In genomic region chr6:115312780-115313179, GRCm38 (mm10) we compare ENCODE assay signal across 12 mouse cellular contexts. TPM values are rescaled to one million over a fixed set of nuclear protein-coding genes. Genes with fewer than 3 reads are reported as not detected.
A peak's percentile ranks its signal among the peaks of the same experiment; 100 is the strongest.
DNase-seq lines count a peak whose midpoint lies in the region; ATAC-seq and TF ChIP-seq lines count a peak whose summit lies in the region.
"Had no signal": no experiment of that assay in that cellular context is flagged by ENCODE, and none has a peak within 500 bp of the region (broad histone marks: within the 10 kb centered on the region; RNA-seq: fewer than 3 reads in every experiment).

No protein-coding gene starts in this region.

- intact Hi-C loops in left cerebral cortex, postnatal 4 days (cut with DNase I) = no loop called here
- intact Hi-C loops in left cerebral cortex, postnatal 25 days (cut with DNase I) = loop anchor here (2.0 kb wide), 1 partner anchor 20 kb away; no protein-coding TSS in a partner anchor

- ATAC-seq in midbrain, embryonic 16.5 days = peak; percentile 82; the same call in 1 of the 2 replicates

- no peaks in the 10 kb centered on the region for H3K36me3 ChIP-seq in midbrain, embryonic 16.5 days (ENCODE audit: control insufficient read depth, insufficient read depth, low read length)
- no peaks in the 10 kb centered on the region for H3K36me3 ChIP-seq in thymus, adult 2 months (ENCODE audit: control insufficient read depth, insufficient read depth, low read length)
- H3K36me3 ChIP-seq: embryonic facial prominence, embryonic 12.5 days; limb, embryonic 13.5 days had no signal

- H3K27ac ChIP-seq in brown adipose tissue, adult 24 weeks (replicated peaks; ENCODE audit: low read depth, low read length) = no peak overlapping the region
- H3K27ac ChIP-seq in midbrain, embryonic 16.5 days (ENCODE audit: low read length) = peak overlapping the region; percentile 75
- H3K27ac ChIP-seq in thymus, adult 2 months (ENCODE audit: control insufficient read depth, insufficient read depth, low read length) = no peak overlapping the region
- H3K27ac ChIP-seq: embryonic facial prominence, embryonic 12.5 days; limb, embryonic 13.5 days had no signal

- WGBS in midbrain, embryonic 16.5 days = 53% methylated on average over 12 of the region's 12 CpGs
- WGBS in thymus, adult 2 months = 78% methylated on average over 12 of the region's 12 CpGs

- H3K9me3 ChIP-seq in midbrain, embryonic 16.5 days (replicated peaks; ENCODE audit: control insufficient read depth, low read length, poor library complexity, severe bottlenecking) = no peaks in the 10 kb centered on the region
- H3K9me3 ChIP-seq: embryonic facial prominence, embryonic 12.5 days; limb, embryonic 13.5 days had no signal

- peaks cover 7% of the 10 kb centered on the region; the same call in 1 of the 2 replicates for H3K4me1 ChIP-seq in brown adipose tissue, adult 24 weeks (ENCODE audit: control insufficient read depth, insufficient read depth, insufficient read length, low read length)
- peaks cover 4% of the 10 kb centered on the region for H3K4me1 ChIP-seq in midbrain, embryonic 16.5 days (ENCODE audit: control insufficient read depth, insufficient read depth, low read length)
- H3K4me1 ChIP-seq in thymus, adult 2 months (replicated peaks; ENCODE audit: control insufficient read depth, insufficient read depth, low read length) = no peaks in the 10 kb centered on the region
- H3K4me1 ChIP-seq: embryonic facial prominence, embryonic 12.5 days; limb, embryonic 13.5 days had no signal

- H3K4me2 ChIP-seq in midbrain, embryonic 16.5 days (ENCODE audit: low read length) = peak overlapping the region; percentile 45
- H3K4me2 ChIP-seq: embryonic facial prominence, embryonic 12.5 days; limb, embryonic 13.5 days had no signal

- TF ChIP-seq CTCF in thymus, adult 2 months (IDR thresholded peaks at IDR 0.05; ENCODE audit: borderline replicate concordance, control insufficient read depth, extremely low read depth, insufficient read depth, low read length, poor library complexity) = no peak

- peak overlapping the region; percentile 42 for H3K9ac ChIP-seq in midbrain, embryonic 16.5 days (ENCODE audit: low read depth, low read length)
- H3K9ac ChIP-seq: embryonic facial prominence, embryonic 12.5 days; limb, embryonic 13.5 days had no signal

- no peak for TF ChIP-seq POLR2A in thymus, adult 2 months (IDR thresholded peaks at IDR 0.05; ENCODE audit: control insufficient read depth, extremely low read depth, insufficient read depth, low read length, poor library complexity)

- H3K27me3 ChIP-seq in midbrain, embryonic 16.5 days (ENCODE audit: control insufficient read depth, insufficient read depth, low read depth, low read length) = no peaks in the 10 kb centered on the region
- no peaks in the 10 kb centered on the region for H3K27me3 ChIP-seq in thymus, adult 2 months (ENCODE audit: control insufficient read depth, insufficient read depth, low read length)
- H3K27me3 ChIP-seq: embryonic facial prominence, embryonic 12.5 days had no signal

- peak; percentile 41 for DNase-seq in left cerebral cortex, postnatal 4 days
- DNase-seq in left cerebral cortex, postnatal 25 days (ENCODE audit: low spot score in 2 of 2) = no peak
- DNase-seq in cerebellum, postnatal 25 days = peak; percentile 57 to 75
- DNase-seq in heart, adult 18-20 months = no peak
- DNase-seq in thymus, adult 2 months = no peak
- DNase-seq in kidney, postnatal 10 days = no peak
- DNase-seq: heart, postnatal 14 days; thymus, postnatal 14 days had no signal

- peak overlapping the region; percentile 57 for H3K4me3 ChIP-seq in brown adipose tissue, adult 24 weeks (ENCODE audit: insufficient read depth, low read depth, low read length)
- peak overlapping the region; percentile 27 for H3K4me3 ChIP-seq in midbrain, embryonic 16.5 days (ENCODE audit: low read depth, low read length)
- H3K4me3 ChIP-seq in thymus, adult 2 months (ENCODE audit: control insufficient read depth, insufficient read depth, low read length) = no peak overlapping the region
- H3K4me3 ChIP-seq: embryonic facial prominence, embryonic 12.5 days; limb, embryonic 13.5 days had no signal

RNA-seq across cellular contexts. Expression of gene Pparg, which starts 48.0 kb away (rescaled TPM):
- 1 to 10 TPM; 1.0 to 2.0 TPM for total RNA-seq in left cerebral cortex, postnatal 4 days (2021)
- 1 to 10 TPM; 5.5 to 6.2 TPM for total RNA-seq in left cerebral cortex, postnatal 25 days (2021)
- polyA plus RNA-seq in brown adipose tissue, adult 24 weeks (2012; ENCODE audit: insufficient read depth, insufficient read length, missing spikeins) = 257 and 391 TPM in 2 replicates
- 0.39 and 0.53 TPM in 2 replicates for polyA plus RNA-seq in midbrain, embryonic 16.5 days (2015; fragmentation: Nextera tagmentation; extraction: Ambion mirVana)
- total RNA-seq in heart, adult 18-20 months (2021) = 10 to 100 TPM; 12.9 to 19.0 TPM
- 9.4 and 10.5 TPM in 2 replicates for polyA plus RNA-seq in thymus, adult 2 months (2012; rRNA removed)

Comparison
In these comparisons a context has a peak if more than half of its experiments do, and no peak if none do; other contexts are left out.
1. DNase-seq: peak in left cerebral cortex, postnatal 4 days (single experiment) and cerebellum, postnatal 25 days (2 of 2); none in left cerebral cortex, postnatal 25 days (0 of 2), heart, adult 18-20 months (0 of 2), thymus, adult 2 months (single experiment) and kidney, postnatal 10 days (single experiment).